Mouse (Mus musculus): ENCODE results near the gene Sipa1l2. TPM values are rescaled to one million over a fixed set of nuclear protein-coding genes. Genes with fewer than 3 reads are reported as not detected.

The Sipa1l2 gene
- total RNA-seq (2021): 10 to 100 TPM; 47.6 to 52.7 TPM
- long read RNA-seq, experiment 1, full-length matches to known transcripts: 2 of 16 reads
- long read RNA-seq, experiment 1, partial matches to known transcripts: 8 of 16 reads
- long read RNA-seq, experiment 1, other reads (novel, unspliced or antisense): 6 of 16 reads
- long read RNA-seq, experiment 2, full-length matches to known transcripts: 5 of 37 reads
- long read RNA-seq, experiment 2, partial matches to known transcripts: 24 of 37 reads
- long read RNA-seq, experiment 2, other reads (novel, unspliced or antisense): 8 of 37 reads

GRCm38 (mm10) chr8:125569533-125570365 lies at the start of gene Sipa1l2:
TSS of gene Sipa1l2 (minus strand) at chr8:125569808.
- peak; percentile 99 for DNase-seq (ENCODE audit: low spot score in 2 of 2)

GRCm38 (mm10) chr8:125618543-125619335 lies 49.1 kb upstream of the Sipa1l2 start:
- peak; percentile 50 to 64 for DNase-seq (ENCODE audit: low spot score in 2 of 2)

- DNase-seq (ENCODE audit: low spot score in 2 of 2): no peak
These were observed 47.3 kb upstream of the Sipa1l2 start for GRCm38 (mm10) chr8:125616935-125617334.

GRCm38 (mm10) chr8:125616039-125616438 lies 46.4 kb upstream of the Sipa1l2 start:
- no peak for DNase-seq (ENCODE audit: low spot score in 2 of 2)

GRCm38 (mm10) chr8:125613552-125613951 lies 43.9 kb upstream of the Sipa1l2 start:
- no peak for DNase-seq (ENCODE audit: low spot score in 2 of 2)

GRCm38 (mm10) chr8:125611799-125612560 lies 42.4 kb upstream of the Sipa1l2 start:
- DNase-seq (ENCODE audit: low spot score in 2 of 2): no peak

- DNase-seq (ENCODE audit: low spot score in 2 of 2): no peak
These were observed 41.6 kb upstream of the Sipa1l2 start for GRCm38 (mm10) chr8:125611024-125611798.

- no peak for DNase-seq (ENCODE audit: low spot score in 2 of 2)
These were observed 40.1 kb upstream of the Sipa1l2 start for GRCm38 (mm10) chr8:125609737-125610136.

- no peak for DNase-seq (ENCODE audit: low spot score in 2 of 2)
These were observed 38.2 kb upstream of the Sipa1l2 start for GRCm38 (mm10) chr8:125607714-125608223.

- no peak for DNase-seq (ENCODE audit: low spot score in 2 of 2)
These were observed 37.3 kb upstream of the Sipa1l2 start for GRCm38 (mm10) chr8:125606937-125607336.

GRCm38 (mm10) chr8:125604817-125605512 lies 35.4 kb upstream of the Sipa1l2 start:
- no peak for DNase-seq (ENCODE audit: low spot score in 2 of 2)

- DNase-seq (ENCODE audit: low spot score in 2 of 2): no peak
These were observed 34.7 kb upstream of the Sipa1l2 start for GRCm38 (mm10) chr8:125604213-125604816.

- no peak for DNase-seq (ENCODE audit: low spot score in 2 of 2)
These were observed 33.8 kb upstream of the Sipa1l2 start for GRCm38 (mm10) chr8:125603312-125603840.

- no peak for DNase-seq (ENCODE audit: low spot score in 2 of 2)
These were observed 30.6 kb upstream of the Sipa1l2 start for GRCm38 (mm10) chr8:125600033-125600686.

- peak in 1 of 2 experiments; percentile 52 for DNase-seq (ENCODE audit: low spot score in 2 of 2)
These were observed 26.2 kb upstream of the Sipa1l2 start for GRCm38 (mm10) chr8:125595571-125596508.

- DNase-seq (ENCODE audit: low spot score in 2 of 2): no peak
These were observed 20.8 kb upstream of the Sipa1l2 start for GRCm38 (mm10) chr8:125590363-125590762.

- DNase-seq (ENCODE audit: low spot score in 2 of 2): no peak
These were observed 17.0 kb upstream of the Sipa1l2 start for GRCm38 (mm10) chr8:125586587-125586986.

Measured in adrenal gland, postnatal 4 days (tissue).